Mouse (Mus musculus): Measurements from ENCODE around the gene Kcnj15.

DNA sequence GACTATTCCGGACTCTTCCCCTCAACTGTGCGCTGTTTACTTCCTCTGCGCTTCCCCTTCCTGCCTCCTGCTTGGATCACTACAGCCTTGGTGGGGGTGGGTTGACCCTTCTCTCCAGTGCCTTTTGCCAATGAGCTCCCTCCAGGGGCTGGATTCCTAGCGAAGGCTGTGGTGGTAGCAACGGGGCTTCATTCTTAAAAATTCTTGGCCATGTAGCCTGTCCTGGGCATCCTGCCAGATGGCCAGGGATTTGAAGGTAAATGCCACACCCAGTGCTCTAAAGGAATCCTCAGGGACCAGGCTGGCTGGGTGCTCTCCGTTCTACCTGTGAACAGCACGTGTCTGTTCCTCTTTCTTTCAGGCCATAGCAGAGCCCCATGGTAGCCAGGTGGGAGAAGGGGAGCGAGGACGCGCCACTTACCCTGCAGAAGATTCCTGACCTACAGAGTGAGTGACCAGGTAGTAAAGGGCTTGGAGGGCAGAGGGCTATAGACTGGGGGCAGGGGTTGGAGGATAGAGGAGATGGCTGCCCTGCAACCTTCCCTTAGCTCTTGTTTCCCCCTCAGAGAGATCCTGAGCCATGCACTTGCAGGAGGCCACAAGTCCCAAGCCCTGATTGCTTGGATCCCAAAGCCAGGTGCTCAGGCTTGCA, 34.2 kb downstream of the Kcnj15 start:
- TF ChIP-seq CTCF (IDR thresholded peaks at IDR 0.05; ENCODE audit: low read depth, low read length): no peak
- TF ChIP-seq GATA1 (IDR thresholded peaks at IDR 0.05; ENCODE audit: borderline replicate concordance, low read length): no peak
- TF ChIP-seq TAL1 (conservative IDR thresholded peaks at IDR 0.05; ENCODE audit: low read depth, low read length): no peak
- TF ChIP-seq GATA2 (IDR thresholded peaks at IDR 0.05; ENCODE audit: borderline replicate concordance, low read depth, low read length): no peak
